Mouse (Mus musculus) embryonic fibroblast, embryonic 13.5 days (primary cell): ENCODE measurements at regions not wholly inside any gene's neighbourhood (a gene's known extent, or its start where the extent isn't known, plus 50 kb on each side); places are given as distances from the start of the nearest gene placed in this dataset.
"Not testable (repeated sequence)": the region's sequence is repeated elsewhere in the genome, so short reads cannot be mapped to it uniquely, and the experiment has no call there.

Experiments used
- CTCF ChIP-seq: IDR thresholded peaks from 2 replicates; pipeline ENCODE4 v1.5.1; 2011; ENCODE audit warnings: mild to moderate bottlenecking, control low read depth, low read length, moderate library complexity, borderline replicate concordance; ENCODE audit not compliant: insufficient read depth
- POLR2A ChIP-seq: IDR thresholded peaks from 2 replicates; pipeline ENCODE4 v1.6.1; 2011; ENCODE audit warnings: low read depth, mild to moderate bottlenecking, control low read depth, low read length, moderate library complexity

GRCm38 (mm10) chr7:83412745-83413144 lies 172.0 kb upstream of the Tmc3 start:
- not testable (repeated sequence) for TF ChIP-seq POLR2A, CTCF
